Mouse (Mus musculus): ENCODE measurements at regions not wholly inside any gene's neighbourhood (a gene's known extent, or its start where the extent isn't known, plus 50 kb on each side); places are given as distances from the start of the nearest gene placed in this dataset.

DNA sequence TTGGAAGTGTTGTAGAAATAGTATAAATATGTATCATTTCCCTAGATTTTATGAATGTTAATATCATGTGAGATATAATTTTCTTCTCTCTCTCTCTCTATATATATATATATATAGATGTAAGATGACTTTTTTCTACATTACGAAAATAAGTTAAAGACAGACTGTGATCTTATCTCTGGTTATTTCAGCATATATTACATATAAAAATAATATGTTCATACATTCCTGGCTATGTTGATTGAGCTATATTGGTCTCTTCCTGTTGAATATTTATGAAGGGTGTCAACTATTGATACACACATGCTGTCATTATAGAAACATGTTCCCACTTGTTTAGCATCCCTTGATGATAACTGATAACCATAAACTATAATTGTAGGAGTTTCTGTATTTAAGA is 793.2 kb upstream of the Fat3 start:
- no peak for DNase-seq

GRCm38 (mm10) chr9:17288790-17289596 is 787.9 kb upstream of the Fat3 start:
- peak; percentile 2 to 6 for DNase-seq

DNA sequence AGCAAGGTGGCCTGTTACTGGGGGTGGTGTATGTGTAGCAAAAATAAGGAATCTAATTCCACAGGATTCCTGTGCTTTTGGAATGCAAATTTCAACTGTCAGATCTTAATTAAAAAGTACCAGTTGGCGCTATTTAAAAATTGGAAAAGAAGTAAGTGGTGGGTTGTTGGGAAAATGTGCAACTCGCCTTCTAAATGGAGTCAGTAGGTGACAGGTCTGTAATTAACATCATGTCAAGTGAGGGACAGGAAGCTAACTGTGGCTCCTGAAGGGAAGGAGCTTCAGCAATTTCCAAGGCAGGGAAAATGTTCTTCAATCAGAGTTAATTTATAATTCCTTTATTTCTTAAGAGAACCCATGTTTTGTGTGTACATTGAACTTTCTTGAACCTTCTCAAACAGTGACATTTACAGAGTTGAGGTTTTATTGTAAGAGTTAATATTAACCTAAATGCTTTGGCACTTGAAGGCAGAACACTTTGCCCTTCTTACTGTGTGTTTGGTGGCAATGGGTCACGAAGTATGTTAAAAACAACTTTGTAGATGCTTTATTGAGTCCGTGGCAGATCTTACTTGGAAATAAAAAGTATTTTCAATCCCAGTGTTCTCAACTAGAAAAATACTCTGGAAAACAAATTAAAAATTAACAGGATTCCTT is 778.4 kb upstream of the Fat3 start:
- DNase-seq = no peak

- no peak for DNase-seq
These were observed 771.5 kb upstream of the Fat3 start for GRCm38 (mm10) chr9:17272616-17273015.

GRCm38 (mm10) chr9:17269624-17270023 is 768.5 kb upstream of the Fat3 start:
- peak; percentile 67 to 70 for DNase-seq

DNA sequence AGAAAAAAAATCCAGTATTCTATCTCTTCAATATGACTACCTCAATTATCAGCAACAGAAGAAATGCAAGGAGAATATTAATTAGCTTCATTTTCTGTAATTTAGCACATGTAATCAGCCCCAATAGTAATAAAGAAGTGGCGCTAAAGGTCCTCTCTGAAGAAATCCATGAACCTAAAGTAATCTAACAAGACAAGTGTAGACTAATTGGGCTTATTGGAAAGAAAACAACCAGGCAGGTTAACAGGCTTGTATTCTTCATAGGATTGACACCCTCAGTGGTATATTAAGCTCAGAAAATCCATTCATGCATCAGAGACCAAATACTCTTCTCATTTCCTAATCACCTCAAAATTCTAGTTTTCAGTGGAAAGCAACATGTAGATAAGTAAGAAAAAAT is 756.1 kb upstream of the Fat3 start:
- no peak for DNase-seq

GRCm38 (mm10) chr9:17227091-17227481 is 726.0 kb upstream of the Fat3 start:
- DNase-seq = no peak

DNA sequence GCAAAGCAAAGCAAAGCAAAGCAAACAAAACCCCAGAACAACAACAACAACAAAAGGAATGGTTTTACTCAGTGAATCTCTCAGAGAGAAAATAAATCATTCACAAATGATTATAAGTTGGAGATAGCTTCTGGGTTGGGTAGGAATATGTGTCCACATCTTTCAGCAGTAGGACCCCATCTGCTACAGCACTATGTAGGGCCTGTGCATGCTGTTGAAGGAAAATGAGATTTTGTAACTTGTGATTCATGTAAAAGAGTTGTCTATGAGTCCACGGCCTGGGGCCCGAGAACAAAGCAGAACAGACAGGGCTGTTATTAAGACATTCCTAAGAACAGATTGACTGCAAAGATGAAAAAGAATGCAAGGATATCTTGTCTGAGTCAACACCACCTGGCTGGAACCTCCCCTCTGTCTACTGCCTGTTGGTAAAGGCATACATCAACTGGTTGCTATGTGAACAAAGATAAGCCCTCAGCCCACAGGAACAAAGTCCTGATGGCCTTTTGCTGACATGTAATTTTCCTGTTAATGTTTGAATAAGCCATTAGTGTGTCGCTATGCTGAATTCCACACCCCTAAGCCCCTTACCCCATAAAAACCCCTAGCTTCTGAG is 725.5 kb upstream of the Fat3 start:
- DNase-seq = no peak

GRCm38 (mm10) chr9:17195339-17195738 is 694.3 kb upstream of the Fat3 start:
- DNase-seq = no peak

DNA sequence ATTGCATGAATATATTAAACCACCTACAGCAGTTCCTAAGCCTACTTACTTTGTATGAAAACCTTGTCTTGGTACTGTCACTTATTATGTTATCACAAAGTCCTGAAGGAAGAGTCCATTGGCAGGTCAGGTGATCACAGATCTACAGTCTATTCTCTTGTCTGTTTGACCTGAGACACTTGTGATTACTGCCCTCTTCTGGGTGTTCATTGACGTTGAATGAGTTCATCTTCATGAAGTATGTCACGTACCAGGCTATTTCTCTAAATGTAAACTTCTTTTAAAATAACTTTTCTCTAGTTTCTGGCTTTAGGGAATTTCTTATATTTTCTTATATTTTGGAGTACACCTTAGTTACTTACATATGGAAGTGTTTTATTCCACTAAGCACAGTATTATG is 688.5 kb upstream of the Fat3 start:
- DNase-seq = peak; percentile 2 to 5

DNA sequence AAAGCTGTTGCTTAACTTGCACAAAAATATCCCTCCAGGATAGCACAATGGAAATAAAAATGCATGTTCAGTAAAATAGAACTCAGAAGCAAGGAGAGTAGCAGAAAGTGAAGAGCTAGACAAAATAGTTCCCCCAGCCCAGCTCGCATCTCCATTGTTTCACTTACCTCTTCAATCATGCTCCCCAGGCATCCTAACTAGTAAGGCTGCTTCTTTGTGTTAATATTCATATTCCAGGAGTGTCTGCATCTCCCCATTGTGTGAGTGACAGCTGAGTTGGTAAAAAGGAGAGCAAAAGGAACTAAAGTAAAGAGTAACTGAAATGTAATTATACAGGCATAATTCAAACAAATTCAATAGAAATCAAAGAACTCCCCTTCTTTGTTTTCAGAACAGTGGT is 667.1 kb upstream of the Fat3 start:
- DNase-seq = no peak

GRCm38 (mm10) chr9:17166331-17166730 is 665.2 kb upstream of the Fat3 start:
- DNase-seq = no peak

GRCm38 (mm10) chr9:17158481-17159366 is 657.6 kb upstream of the Fat3 start:
- DNase-seq = no peak

DNA sequence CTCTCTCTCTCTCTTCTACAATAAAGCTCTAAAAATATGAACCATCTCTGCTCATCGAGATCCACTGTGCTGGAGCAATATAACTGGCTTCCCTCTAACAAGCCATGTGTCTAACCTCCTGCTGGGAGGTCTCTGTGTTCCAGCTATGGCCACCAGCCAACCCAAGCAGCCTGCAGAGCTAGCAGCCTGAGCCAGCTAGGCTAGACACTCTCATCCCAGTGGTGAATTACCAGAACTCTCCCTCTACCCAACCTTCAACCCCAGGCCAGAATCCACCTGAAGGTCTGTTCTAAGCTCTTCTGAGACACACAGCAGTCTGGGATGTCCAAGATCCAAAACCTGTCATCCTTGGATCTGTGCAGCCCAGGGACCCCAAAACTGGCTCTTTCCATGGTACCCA is 651.3 kb upstream of the Fat3 start:
- DNase-seq = peak; percentile 71 to 73

- DNase-seq = no peak
These were observed 648.3 kb upstream of the Fat3 start for GRCm38 (mm10) chr9:17149424-17149823.
